Mouse (Mus musculus) kidney, postnatal 14 days (tissue): ENCODE results near the gene Rbck1.
"Not testable (repeated sequence)": the region's sequence is repeated elsewhere in the genome, so short reads cannot be mapped to it uniquely, and the experiment has no call there.

Experiments used
- DNase-seq: peaks from one replicate; pipeline ENCODE4 v3.0.0; 2022; ENCODE audit warnings: mixed read lengths

The Rbck1 gene

DNA sequence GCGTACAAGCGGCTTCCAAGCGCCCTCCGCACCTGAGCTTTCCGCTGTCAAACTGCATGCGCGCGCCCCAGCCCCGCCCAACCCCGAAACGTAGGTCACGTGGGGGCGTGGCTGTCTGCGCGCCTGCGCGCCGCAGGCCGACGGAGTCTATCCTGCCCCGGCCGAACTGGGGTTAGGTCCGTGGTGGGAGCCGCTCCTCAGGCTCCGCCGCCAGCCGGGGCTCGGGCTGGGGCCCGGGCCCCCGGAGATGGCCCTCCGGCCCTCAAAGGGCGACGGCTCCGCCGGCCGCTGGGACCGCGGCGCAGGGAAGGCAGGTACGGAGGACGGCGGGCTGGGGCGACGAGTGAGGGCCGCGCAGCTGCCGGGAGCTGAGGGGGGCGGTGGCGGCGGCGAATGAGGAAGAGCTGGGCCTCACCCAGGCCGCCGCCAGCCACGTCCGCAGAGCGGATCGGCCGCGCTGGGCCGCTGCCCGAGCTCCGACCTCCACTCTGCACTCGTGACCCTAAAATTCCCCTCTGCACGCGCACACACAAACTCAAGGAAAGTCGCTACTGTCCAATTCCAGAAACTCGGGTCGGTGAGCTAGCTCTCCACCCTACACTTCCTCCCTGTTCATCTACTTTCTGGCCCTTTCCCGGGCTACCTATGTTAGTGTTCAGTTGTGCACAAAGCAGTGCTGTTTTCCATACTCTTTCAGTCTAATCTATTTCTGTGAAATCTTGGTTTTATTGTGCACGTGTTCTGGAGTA, 38.6 kb downstream of the Rbck1 start, which contains the start of gene Tbc1d20:
Gene Tbc1d20, plus strand, starts transcription at position 102 of the 749 bp plus-strand sequence.
- DNase-seq: peak; percentile 95

DNA sequence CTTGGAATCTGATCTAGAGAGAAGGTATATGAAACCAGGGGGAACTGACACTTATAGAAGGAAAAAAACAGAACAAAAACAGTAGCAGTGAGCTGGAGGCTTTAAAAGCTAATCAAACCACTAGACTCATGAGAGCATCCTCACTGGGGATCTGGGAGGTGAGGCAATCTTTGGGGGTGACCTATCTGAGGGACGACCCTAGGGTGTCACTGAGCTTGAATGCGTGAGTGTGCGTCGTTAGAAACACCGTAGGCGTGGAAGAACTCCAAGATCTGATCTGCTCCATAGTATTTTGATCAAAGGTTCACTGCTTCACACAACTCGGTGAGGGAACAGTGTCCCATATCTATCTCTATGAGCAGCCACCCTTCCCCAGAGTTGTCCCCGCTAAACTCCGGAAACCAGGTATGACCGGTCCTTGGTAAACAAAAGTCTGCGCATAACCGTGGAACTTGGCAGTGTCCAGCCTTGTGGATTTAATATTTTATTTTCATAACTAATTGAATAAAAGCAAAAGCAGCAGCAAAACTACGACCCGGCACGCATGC, 39.2 kb downstream of the Rbck1 start:
- no peak for DNase-seq

- DNase-seq: no peak
Observed at GRCm38 (mm10) chr2:152292475-152292874, 40.0 kb downstream of the Rbck1 start.

DNA sequence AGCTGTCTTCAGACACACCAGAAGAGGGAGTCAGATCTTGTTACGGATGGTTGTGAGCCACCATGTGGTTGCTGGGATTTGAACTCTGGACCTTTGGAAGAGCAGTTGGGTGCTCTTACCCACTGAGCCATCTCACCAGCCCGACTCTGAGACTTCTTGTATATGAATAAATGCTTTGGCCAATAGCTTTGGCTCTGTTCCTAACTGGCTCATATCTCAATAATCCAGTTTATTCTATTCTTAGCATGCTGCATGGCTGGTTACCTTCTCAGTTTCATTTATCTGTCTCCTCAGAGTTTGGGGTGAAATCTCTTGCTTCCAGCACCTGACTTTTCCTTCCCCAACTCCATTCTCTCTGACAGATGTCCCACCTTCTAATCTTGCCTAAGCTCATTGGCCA, 42.8 kb downstream of the Rbck1 start:
- not testable (repeated sequence) for DNase-seq

DNA sequence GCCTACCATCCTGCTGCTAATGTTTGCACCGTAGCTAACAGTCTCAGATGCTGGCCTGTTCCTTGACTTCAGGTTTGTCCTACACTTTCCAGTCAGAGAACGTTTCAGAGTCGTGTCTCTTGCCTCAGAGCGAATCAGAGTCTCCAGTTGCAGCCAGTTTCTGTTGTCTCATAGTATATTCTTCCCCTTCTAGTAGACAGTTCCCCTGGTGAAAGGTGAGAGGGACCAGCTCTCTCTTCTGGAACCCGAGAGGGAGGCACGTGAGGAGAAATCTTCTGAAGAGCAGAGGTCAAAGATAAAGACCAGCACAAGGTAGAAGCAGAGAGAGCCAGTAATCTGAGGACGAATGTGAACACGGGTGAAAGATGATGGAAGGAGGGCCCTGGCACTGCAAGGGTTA, 44.4 kb downstream of the Rbck1 start:
- no peak for DNase-seq

GRCm38 (mm10) chr2:152287560-152287959, 44.9 kb downstream of the Rbck1 start:
- DNase-seq: no peak

- peak; percentile 14 for DNase-seq
Observed at GRCm38 (mm10) chr2:152281407-152281806, 51.0 kb downstream of the Rbck1 start.

- no peak for DNase-seq
Observed at GRCm38 (mm10) chr2:152273639-152274038, 58.8 kb downstream of the Rbck1 start.
